Mouse (Mus musculus): Measurements from ENCODE around the gene Mdfi.
A peak's percentile ranks its signal among the peaks of the same experiment; 100 is the strongest.
"Not testable (repeated sequence)": the region's sequence is repeated elsewhere in the genome, so short reads cannot be mapped to it uniquely, and the experiment has no call there.

Mdfi gene

DNA sequence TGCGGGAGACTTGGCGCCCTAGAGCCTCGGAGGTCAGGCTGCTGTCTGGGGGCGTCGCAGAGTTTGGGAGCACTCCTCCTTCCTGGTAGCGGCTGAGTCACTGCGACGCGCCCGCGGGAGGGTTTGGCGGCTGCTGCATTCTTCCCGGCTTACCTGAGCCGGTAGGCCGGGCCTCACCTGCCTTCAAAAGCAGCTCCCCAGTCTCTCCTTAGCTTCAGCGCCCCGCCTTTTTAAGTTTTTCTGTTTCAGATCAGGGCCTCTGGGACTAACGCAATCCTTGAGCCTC is at the start of gene Mdfi:
TSS of gene Mdfi (minus strand) at position 210 of the 286 bp plus-strand sequence.
- DNase-seq (ENCODE audit: low read depth, low spot score) = no peak

- DNase-seq (ENCODE audit: low read depth, low spot score) = no peak
Observed at GRCm38 (mm10) chr17:47883099-47883498, 48.6 kb upstream of the Mdfi start.

- DNase-seq (ENCODE audit: low read depth, low spot score) = no peak
Observed at GRCm38 (mm10) chr17:47881330-47881729, 46.8 kb upstream of the Mdfi start.

GRCm38 (mm10) chr17:47879207-47879606 is 44.7 kb upstream of the Mdfi start:
- no peak for DNase-seq (ENCODE audit: low read depth, low spot score)

- DNase-seq (ENCODE audit: low read depth, low spot score) = no peak
Observed at GRCm38 (mm10) chr17:47878378-47879089, 44.0 kb upstream of the Mdfi start.

DNA sequence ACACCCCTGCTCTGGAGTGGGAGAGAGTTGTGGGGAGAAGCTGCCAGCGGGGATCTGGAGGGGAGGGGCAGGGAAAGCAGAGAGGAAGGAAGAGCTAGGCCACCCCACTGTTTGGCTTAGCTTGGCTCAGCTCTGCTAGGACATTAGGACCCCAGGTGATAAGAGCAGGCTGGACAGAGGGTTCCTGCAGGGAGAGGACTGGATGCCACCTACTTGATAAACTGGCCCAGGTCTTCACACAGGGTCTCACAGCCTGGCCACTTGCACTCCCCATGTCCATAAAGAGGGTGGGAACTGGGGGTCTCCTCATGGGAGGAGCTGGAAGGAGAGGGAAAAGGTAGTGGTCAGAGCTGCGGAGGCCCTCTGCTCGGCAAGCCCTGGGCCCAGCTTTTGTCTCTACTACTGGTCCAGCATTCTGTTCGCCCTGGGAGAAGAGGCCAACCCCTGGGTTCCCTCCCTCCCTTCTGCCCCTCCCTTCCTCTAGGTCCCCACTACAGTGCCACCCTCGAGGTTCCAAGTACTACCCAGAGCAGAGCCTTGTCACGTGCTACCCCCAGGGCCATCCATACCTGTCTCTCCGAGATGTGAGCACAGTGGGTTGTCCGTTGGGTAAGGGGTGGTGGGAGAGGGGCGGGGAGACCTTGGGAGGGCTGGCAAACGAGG is 43.4 kb upstream of the Mdfi start:
- no peak for DNase-seq (ENCODE audit: low read depth, low spot score)

- no peak for DNase-seq (ENCODE audit: low read depth, low spot score)
Observed at GRCm38 (mm10) chr17:47876776-47877714, 42.6 kb upstream of the Mdfi start.

GRCm38 (mm10) chr17:47873341-47873791 is 38.9 kb upstream of the Mdfi start:
- DNase-seq (ENCODE audit: low read depth, low spot score) = peak; percentile 83

DNA sequence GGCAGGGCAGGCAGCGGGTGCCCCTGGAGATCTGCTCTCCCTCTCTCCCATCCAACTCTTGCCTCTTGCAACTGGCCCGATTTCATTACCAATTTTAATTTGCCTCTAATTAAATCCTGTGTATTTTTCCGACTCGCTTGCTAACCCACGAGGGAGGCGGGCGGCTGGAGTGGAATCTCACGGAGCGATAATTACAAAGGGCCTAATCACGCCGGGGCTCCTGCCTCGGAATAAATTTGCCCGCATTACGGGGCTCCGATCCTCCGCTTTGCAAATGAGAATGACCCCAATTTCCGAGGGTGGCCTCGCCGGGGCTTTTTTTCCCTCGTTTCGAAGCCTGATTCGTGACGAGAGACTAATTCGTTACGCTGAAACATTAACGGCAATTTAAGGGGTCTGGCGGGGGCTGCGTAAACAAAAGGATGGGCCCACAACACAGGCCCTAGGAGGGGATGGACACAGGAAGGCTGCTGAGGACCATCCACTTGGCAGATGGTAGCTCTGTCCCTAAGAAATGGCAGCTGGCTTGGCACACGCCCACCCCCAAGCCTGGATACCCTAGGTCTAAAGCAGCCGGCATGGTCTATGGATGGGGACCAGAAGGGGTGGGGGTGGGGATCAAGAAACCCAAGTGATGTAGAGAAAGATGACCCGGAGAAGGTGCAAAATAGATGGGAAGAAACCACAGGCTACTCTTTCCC is 38.0 kb upstream of the Mdfi start:
- no peak for DNase-seq (ENCODE audit: low read depth, low spot score)

- DNase-seq (ENCODE audit: low read depth, low spot score) = no peak
Observed at GRCm38 (mm10) chr17:47869874-47870273, 35.4 kb upstream of the Mdfi start.

DNA sequence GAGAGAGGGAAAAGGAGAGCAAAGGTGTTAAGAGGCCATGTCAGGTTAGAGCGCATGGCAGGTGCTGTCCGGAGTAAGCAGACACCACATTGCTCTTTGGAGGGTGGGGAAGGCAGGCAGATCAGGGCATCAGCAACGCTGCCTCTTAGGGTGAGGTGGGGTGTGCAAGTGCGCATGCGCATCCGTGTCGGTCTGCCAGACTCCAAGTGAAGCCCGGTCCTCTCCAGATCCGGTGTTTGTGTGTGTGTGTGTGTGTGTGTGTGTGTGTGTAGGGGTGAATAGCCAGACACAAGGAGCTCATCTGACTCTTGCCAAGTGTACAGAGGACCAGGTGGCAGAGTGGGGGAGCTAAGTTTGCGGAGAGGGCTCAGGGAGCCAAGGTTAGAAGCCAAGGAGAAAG is 31.5 kb upstream of the Mdfi start:
- no peak for DNase-seq (ENCODE audit: low read depth, low spot score)

DNA sequence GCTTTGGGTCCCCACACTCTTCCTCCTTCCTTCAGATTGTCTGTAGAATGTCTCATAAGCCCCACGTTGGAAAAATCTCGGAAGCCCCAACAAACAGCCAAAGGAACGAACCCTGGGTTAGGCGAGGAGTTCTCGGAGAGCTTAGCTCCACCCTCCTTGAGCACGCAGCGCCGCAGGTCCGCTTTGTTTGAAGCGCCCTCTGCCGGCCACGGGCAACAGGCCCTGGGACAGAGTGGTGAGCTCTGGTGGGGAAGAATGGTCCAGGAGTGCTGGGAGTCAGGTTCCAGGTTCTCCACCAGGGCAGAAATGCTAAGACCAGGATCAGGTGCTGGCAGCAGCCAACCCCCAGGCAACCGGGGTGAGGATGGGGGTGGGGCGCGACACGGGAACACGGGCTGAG is 30.0 kb upstream of the Mdfi start:
- peak; percentile 90 for DNase-seq (ENCODE audit: low read depth, low spot score)

DNA sequence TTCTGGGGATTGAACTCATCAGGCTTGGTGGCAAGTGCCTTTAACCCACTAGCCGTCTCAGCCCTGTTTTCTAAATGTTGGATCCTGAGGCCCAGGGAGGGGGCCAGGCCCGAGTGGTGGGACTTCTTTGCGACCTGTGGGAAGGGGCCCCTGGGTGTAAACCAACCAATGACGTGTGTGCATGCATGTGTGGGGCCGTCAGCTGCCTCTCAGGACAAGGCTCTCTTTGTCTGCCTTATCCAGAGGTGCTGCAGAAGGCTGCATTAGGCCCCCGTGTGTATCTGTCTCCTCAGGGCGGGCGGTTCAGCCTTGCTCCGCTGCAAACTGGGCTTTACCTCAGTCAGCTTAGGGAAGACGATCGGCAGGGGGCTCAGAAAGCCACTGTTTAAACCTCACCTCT is 28.9 kb upstream of the Mdfi start:
- no peak for DNase-seq (ENCODE audit: low read depth, low spot score)

DNA sequence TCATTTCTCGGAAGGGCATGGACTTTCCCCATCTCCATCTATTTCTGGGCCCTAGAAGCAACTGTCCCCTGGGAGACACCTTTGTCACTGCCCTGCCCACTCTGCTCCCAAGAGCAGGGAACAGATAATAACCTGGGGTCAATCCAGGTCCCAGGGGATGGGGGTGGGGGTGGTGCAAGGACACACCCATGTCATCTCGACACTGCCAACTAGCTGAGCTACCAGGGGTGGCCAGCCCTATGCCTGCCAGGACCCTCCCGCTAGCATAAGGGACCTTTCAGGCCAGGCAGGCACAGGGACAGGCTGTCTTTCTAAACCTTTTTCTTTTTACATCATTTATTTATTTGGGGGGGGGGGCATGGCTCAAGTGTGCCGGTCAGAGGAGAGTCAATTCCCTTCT is 28.5 kb upstream of the Mdfi start:
- DNase-seq (ENCODE audit: low read depth, low spot score) = no peak

- no peak for DNase-seq (ENCODE audit: low read depth, low spot score)
Observed at GRCm38 (mm10) chr17:47855544-47855943, 21.1 kb upstream of the Mdfi start.

DNA sequence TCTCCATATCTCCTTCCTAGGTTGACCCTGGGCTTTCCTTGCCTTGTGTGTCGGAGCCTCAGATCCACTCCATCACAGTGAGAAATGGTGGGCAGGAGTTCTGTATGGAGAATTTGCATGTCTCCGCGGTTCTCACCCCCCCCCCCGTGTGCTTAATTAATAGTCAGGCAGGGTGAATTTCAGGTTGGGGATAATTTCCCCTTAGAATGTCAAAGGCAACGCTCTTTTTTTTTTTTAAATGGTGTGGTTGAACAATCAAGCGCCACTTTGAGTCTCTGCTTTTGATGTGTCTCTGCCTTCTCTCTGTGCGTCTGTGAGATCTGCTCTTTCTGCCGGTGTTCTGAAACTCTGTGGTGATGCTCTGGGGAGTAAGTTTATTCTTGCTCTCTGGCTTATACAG is 20.4 kb upstream of the Mdfi start:
- no peak for DNase-seq (ENCODE audit: low read depth, low spot score)

DNA sequence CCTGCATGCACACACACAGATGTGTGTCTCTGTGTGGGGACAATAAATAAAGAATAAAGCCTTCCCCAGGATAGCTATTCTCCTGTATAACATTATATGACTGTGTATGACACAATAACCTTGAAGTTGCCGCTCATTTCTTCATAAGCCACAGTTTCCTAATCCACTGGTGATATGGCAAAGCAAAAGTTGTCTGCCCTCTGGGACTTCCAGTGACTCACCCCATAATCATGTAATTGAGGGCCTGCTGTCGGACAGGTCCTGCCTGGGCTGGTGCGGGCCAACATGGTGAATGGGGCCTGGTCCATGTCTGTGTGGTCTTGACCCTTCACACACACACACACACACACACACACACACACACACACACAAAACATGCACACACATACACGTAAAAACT is 19.3 kb upstream of the Mdfi start:
- DNase-seq (ENCODE audit: low read depth, low spot score) = no peak

- DNase-seq (ENCODE audit: low read depth, low spot score) = no peak
Observed at GRCm38 (mm10) chr17:47853336-47853735, 18.8 kb upstream of the Mdfi start.

- DNase-seq (ENCODE audit: low read depth, low spot score) = not testable (repeated sequence)
Observed at GRCm38 (mm10) chr17:47851798-47852360, 17.4 kb upstream of the Mdfi start.

DNA sequence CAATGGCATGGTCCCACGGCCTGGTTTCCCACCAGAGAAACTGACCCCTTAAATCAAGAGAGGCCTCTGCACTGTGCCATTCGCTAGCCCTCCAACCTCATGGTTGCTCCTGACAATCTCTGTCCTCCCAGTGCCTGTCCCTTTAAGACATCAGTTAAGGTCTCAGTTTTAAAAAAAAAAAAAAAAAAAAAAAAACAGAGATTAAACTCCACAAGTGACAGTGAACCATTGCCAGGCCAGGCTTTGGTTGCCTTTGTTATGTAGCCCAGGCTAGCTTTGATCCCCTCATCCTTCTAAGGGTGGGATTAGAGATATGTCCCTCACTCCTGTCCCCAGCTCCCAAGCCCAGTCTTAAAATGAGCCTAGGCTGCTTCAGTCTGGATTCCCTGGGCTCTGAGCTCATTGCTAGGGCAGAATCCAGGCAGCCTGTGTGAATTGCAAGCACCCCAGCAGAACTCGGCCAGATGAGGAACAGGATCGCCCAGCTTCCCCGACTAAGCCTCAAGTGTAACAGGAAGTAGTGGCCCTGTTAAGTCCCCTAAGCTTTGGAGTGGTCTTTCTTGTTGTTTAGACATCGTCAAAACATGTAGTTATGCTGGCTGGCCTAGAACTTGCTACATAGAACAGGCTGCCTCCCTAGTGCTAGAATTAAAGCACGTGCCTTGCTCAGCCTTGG is 16.3 kb upstream of the Mdfi start:
- no peak for DNase-seq (ENCODE audit: low read depth, low spot score)

DNA sequence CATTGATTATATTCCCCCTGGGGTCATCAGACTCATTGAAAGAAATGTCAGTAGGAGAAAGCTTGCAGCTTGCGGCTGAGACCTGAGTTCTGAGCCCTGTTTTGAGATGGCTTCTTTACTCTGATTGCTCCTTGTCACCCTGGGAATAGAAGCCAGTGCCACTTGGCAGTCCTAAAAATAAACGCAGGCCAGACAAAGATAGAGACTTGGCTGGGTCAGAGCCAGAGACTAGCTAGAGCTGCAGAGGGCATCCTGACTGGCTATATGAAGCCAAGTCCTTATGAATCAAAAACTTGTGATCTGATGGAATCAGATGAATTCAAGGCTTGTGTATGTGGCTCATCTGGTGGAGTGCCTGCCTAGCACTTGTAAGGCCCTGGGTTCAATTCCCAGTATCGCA is 15.5 kb upstream of the Mdfi start:
- DNase-seq (ENCODE audit: low read depth, low spot score) = no peak

All from mesoderm, embryonic 11.5 days (tissue).